Mouse (Mus musculus) right cerebral cortex, postnatal 25 days (tissue): ENCODE results near the gene Ccdc148.

Source experiments
- DNase-seq: peaks from one replicate; pipeline ENCODE4 v3.0.0; 2022

Gene Ccdc148

GRCm38 (mm10) chr2:58906814-58907516 lies 253.5 kb downstream of the Ccdc148 start:
- no peak for DNase-seq

DNA sequence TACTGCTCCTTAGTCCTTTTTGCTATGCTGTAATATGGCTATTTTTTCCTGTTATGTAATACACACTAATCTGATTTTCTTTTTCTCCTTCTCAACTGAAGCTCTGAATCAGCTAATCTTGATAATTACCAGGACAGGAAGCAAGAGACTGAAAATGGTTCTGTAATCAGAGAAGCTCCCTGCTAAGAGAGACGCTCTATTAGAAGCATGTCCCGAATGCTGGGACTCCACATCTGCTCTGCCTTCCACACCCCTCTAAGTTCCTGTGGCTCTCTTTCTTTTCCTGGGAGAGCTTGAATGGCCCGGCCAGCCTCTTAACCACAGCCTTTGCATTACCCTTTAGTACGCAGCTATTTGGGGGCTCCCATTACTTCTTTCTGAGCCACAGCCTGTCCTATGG lies 255.4 kb downstream of the Ccdc148 start:
- DNase-seq: no peak

- DNase-seq: no peak
Observed at GRCm38 (mm10) chr2:58879876-58880275, 280.6 kb downstream of the Ccdc148 start.

- no peak for DNase-seq
Observed at GRCm38 (mm10) chr2:58859134-58859533, 301.3 kb downstream of the Ccdc148 start, which contains the start of gene Gm11099. TSS of gene Gm11099 (plus strand) at chr2:58859434.

DNA sequence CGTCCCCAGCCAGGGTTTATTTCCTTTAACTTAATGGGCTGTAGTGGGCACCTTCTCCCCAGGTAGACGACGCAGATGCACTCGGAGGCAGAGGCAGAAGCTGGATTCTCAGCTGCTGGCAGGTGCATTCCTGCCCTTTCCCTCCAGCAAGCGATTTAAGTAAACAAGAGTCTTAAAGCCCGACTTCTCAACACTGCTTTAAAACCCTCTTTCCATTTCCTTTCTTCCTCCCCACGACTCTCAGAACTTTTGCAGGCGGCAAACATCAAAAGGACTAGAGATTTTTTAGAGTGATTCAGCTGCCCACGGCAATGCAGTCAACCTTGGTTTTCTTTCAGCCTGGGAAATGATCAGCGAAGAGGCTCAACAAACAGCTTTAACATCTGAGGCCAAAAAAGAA lies 316.0 kb downstream of the Ccdc148 start:
- DNase-seq: no peak

DNA sequence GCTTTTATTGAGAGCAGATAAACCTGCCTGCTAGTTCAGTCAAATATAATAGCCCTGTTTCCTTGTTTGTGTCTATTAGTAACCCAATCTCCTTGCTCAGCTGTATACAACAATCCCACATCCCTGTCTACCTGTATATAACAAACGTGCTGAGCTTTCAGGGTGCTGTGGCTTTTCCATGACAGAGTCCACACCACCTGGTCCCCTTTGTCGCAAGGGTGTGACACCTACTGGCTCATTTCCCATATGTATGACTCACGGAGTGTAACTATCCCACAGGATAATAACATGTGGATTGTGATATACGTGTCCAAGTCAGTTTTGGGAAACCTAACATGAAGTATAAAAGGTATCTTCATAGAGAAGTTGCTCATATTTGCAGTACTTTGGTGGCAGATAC lies 318.0 kb downstream of the Ccdc148 start:
- DNase-seq: no peak

- DNase-seq: no peak
Observed at GRCm38 (mm10) chr2:58841021-58841420, 319.5 kb downstream of the Ccdc148 start.

- DNase-seq: no peak
Observed at GRCm38 (mm10) chr2:58832253-58832980, 328.1 kb downstream of the Ccdc148 start.

GRCm38 (mm10) chr2:58829981-58830742 lies 330.3 kb downstream of the Ccdc148 start:
- DNase-seq: no peak

DNA sequence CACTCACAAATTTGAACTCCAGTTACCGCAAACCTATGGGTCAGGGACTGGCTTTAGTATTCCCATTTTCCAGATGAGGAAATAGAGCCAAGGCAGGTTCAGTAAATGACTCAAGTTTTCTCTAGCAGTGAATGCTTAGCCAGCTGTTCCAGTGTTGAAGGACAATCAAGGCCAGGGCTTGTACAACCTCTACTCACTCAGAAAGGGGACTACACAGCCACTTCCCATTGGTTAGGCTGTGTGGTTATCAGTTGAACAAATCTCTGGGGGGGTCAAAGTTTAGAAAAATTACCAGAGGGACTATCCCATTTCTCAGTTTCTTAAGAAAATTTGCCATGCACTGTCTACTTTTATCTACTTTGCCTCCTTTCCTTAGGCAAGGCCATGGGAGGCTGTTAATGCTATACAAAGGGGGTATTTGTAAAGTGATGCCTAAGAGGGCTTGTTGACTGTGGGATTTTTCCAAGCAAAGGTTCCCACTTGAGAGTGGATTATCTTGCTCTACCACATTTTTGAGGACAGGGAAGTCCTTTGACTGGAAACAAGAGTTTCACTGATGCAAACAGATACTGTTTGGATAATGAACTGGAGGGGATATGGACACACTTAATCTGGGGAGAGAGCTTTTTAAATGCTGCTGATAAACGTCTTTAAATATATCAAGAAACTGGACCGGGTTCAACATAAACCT lies 331.4 kb downstream of the Ccdc148 start:
- no peak for DNase-seq

- DNase-seq: no peak
Observed at GRCm38 (mm10) chr2:58812941-58813340, 347.5 kb downstream of the Ccdc148 start.

DNA sequence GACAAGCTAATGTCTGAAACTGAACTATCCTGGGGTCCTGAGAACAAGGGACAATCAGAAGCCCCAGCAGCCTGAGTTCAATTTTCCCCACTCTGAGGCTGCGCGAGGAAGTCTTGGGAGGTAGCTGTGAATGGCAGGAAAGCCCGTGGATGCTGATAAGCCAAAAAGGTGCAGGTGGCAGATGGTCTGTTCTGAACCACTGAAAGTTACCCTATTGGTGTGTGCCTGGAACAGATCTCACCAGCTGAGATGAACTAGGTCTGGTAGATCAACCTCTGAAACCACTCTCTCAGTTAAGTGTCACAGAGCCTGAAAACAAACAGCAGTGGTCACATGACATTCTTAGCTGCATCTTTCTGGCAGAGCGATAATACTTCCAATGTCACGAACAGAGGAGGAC lies 360.9 kb downstream of the Ccdc148 start:
- no peak for DNase-seq

DNA sequence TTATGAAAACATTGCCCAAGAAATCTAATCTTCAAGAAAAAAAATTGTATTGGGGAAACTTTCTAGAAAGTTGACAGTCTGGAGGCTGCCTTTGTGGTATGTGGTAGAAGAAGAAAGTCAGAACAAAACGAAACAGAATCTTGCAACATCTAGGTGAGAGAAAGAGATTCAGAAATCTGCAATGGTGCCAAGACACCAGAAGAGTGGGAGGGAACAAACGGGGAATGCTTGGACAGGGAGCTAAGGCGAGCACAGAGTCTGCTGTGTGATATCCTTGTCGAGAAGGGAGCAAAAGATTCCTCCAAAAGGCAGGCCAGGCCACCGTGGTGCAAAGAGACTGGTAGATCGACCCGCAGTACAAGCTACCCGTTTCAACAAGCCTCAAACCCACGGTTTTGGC lies 361.4 kb downstream of the Ccdc148 start:
- no peak for DNase-seq

DNA sequence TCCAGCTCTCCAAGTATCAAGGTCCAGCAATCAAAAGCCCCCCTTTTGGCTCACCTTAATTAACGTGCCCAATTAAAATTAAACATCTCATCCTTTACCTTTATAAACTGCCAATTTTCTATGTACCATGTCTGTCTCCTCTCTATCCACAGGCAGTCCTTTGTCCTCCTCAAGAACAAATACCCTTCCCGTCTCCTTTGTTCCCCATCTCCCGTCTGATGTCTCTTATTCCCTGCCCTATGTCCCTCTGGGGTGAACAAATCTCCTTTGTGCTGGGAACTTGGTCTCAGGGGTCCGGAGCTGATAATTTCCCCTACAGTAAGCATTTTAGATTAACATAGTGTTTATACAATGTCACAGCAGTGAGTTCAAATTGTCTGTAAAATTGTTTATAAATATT lies 363.0 kb downstream of the Ccdc148 start:
- DNase-seq: no peak

DNA sequence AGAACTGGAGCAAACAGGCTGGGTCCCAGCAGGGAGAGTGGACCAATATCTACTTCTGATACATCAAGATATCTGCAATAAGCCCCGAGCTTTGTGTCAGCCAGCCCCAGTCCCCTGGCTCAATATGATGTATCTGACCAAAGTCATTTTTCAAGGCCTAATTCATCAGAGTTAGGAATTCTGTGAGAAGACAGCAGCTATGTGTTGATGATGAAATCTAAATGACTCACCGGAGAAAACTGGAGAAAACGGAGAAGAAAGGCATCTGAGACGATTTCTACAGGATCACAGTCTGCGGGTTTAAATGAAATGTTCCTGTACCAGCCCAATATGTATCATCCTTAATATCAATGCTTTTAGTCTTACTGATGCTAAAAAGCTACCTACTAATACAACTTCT lies 365.1 kb downstream of the Ccdc148 start:
- no peak for DNase-seq

DNA sequence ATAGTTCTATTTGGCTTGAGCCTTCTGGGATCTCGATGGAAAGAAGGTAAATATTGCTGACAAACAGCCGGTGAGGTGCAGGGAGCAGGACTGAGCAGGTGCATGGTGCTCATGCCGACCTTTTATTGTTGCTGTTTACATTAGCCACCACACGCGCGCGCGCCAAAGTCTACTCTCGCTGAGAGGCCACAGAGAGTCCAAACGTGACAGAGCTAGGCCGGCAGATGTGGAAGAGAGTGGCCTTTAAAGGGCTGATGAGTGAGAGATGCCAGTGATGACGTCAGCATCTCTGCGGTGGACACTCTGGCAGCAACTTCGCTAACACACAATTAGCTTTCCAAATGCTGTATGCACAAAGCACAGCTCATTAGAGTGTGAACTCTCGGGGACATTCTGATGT lies 366.0 kb downstream of the Ccdc148 start:
- DNase-seq: no peak

DNA sequence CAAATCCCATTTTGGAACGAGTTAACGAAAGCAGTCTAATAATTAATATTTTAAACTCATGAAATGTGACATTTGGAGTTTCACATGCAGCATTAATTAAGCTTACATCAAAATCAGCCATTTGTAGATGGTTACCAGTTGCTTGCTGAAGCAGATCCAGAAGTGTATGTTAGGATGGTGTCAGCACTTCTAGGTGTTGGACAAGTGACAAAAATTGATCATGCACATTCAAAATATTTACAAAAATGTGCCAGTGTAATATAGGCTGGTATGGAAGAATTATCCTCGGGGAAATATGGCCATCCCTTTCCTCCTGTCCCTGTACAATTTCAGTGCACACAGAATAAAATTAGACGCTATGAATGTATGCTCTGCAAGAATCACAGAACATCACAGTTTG lies 370.1 kb downstream of the Ccdc148 start:
- DNase-seq: no peak

DNA sequence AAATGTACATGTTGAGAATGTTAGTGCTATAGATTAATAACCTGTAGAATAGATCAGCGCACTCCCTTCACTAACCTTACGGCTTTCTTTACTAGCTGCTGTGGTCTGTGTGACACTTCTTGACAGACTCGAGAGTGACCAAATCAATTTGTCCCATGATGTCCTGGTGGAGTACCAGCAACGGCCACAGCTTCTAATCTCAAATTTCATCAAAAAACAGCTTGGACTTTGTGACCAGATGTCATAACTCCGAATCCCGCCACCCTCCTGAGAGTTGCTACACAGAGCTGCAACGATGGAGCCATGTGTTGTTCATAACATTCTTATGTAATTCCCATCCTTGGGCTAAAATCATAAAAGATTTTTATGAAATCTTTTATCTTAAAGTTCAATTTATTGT lies 370.5 kb downstream of the Ccdc148 start:
- DNase-seq: no peak

- no peak for DNase-seq
Observed at GRCm38 (mm10) chr2:58787360-58787759, 373.1 kb downstream of the Ccdc148 start.

GRCm38 (mm10) chr2:58786681-58787080 lies 373.8 kb downstream of the Ccdc148 start:
- no peak for DNase-seq

GRCm38 (mm10) chr2:58786177-58786576 lies 374.3 kb downstream of the Ccdc148 start:
- no peak for DNase-seq

- no peak for DNase-seq
Observed at GRCm38 (mm10) chr2:58783526-58783925, 377.0 kb downstream of the Ccdc148 start.

- DNase-seq: no peak
Observed at GRCm38 (mm10) chr2:58778986-58779495, 381.4 kb downstream of the Ccdc148 start.
